Mouse (Mus musculus): ENCODE measurements at regions not wholly inside any gene's neighbourhood (a gene's known extent, or its start where the extent isn't known, plus 50 kb on each side); places are given as distances from the start of the nearest gene placed in this dataset.

- TF ChIP-seq POLR2A (IDR thresholded peaks at IDR 0.05; ENCODE audit: low read depth, low read length) (no peak), CTCF (conservative IDR thresholded peaks at IDR 0.05; ENCODE audit: insufficient read depth, insufficient read length, low read depth, low read length) (peak; percentile 79)
Observed at GRCm38 (mm10) chr6:41112861-41113610, 77.7 kb upstream of the 2210010C04Rik start.
